Mouse (Mus musculus): Measurements from ENCODE around the gene Fkbpl. TPM values are rescaled to one million over a fixed set of nuclear protein-coding genes. Genes with fewer than 3 reads are reported as not detected.

The Fkbpl gene
- total and polyA plus RNA-seq, 3 experiments = 1.6 to 11.9 (median 6.5) TPM

GRCm38 (mm10) chr17:34663558-34663957, 19.0 kb downstream of the Fkbpl start:
- H3K4me3 ChIP-seq (ENCODE audit: low read depth, low read length) = no peak overlapping the region
- no peak for ATAC-seq (ENCODE audit: extremely low read depth, insufficient number of reproducible peaks, low FRiP score, poor library complexity, severe bottlenecking)
- no peaks in the 10 kb centered on the region for H3K36me3 ChIP-seq (replicated peaks)
- TF ChIP-seq CTCF (IDR thresholded peaks at IDR 0.05; ENCODE audit: low read depth, low read length) (no peak), GATA2 (IDR thresholded peaks at IDR 0.05; ENCODE audit: borderline replicate concordance, low read depth, low read length) (no peak), POLR2AphosphoS5 (IDR thresholded peaks at IDR 0.05; ENCODE audit: insufficient replicate concordance, low read depth, low read length) (no peak), TAL1 (conservative IDR thresholded peaks at IDR 0.05; ENCODE audit: low read depth, low read length) (no peak), GATA1 (IDR thresholded peaks at IDR 0.05; ENCODE audit: borderline replicate concordance, low read length) (no peak)
- no peaks in the 10 kb centered on the region for H3K9me3 ChIP-seq (replicated peaks)
- peaks cover 13% of the 10 kb centered on the region for H3K4me1 ChIP-seq (ENCODE audit: insufficient read depth, low read depth, low read length)
- peaks cover 38% of the 10 kb centered on the region for H3K27me3 ChIP-seq (ENCODE audit: insufficient read depth, low read length)
- DNase-seq (ENCODE audit: low spot score) = no peak

GRCm38 (mm10) chr17:34664472-34664871, 19.9 kb downstream of the Fkbpl start:
- ATAC-seq (ENCODE audit: extremely low read depth, insufficient number of reproducible peaks, low FRiP score, poor library complexity, severe bottlenecking) (no peak), DNase-seq (ENCODE audit: low spot score) (no peak)
- no peaks in the 10 kb centered on the region for H3K36me3 ChIP-seq (replicated peaks)
- no peaks in the 10 kb centered on the region for H3K9me3 ChIP-seq (replicated peaks)
- H3K4me3 ChIP-seq (ENCODE audit: low read depth, low read length) = no peak overlapping the region
- TF ChIP-seq POLR2AphosphoS5 (IDR thresholded peaks at IDR 0.05; ENCODE audit: insufficient replicate concordance, low read depth, low read length) (no peak), GATA2 (IDR thresholded peaks at IDR 0.05; ENCODE audit: borderline replicate concordance, low read depth, low read length) (no peak)
- H3K4me1 ChIP-seq (ENCODE audit: insufficient read depth, low read depth, low read length) = peaks cover 13% of the 10 kb centered on the region
- H3K27me3 ChIP-seq (ENCODE audit: insufficient read depth, low read length) = peaks cover 29% of the 10 kb centered on the region

GRCm38 (mm10) chr17:34670235-34670634, 25.7 kb downstream of the Fkbpl start, which contains the start of gene Tnxb:
Tnxb (plus strand) TSS chr17:34670535.
- ATAC-seq (ENCODE audit: extremely low read depth, insufficient number of reproducible peaks, low FRiP score, poor library complexity, severe bottlenecking) (no peak), DNase-seq (ENCODE audit: low spot score) (no peak)
- peak within 1 kb of the TSS; percentile 31; the same call in 1 of the 2 replicates for H3K4me3 ChIP-seq (ENCODE audit: low read depth, low read length)
- peaks cover 10% of the 10 kb centered on the region; the same call in 1 of the 2 replicates for H3K27me3 ChIP-seq (ENCODE audit: insufficient read depth, low read length)
- no peaks in the 10 kb centered on the region for H3K36me3 ChIP-seq (replicated peaks)
- peaks cover 11% of the 10 kb centered on the region; the same call in 1 of the 2 replicates for H3K9me3 ChIP-seq (replicated peaks)
- TF ChIP-seq POLR2AphosphoS5 (IDR thresholded peaks at IDR 0.05; ENCODE audit: insufficient replicate concordance, low read depth, low read length) = no peak
- no peak for TF ChIP-seq CTCF (IDR thresholded peaks at IDR 0.05; ENCODE audit: low read depth, low read length)
- no peak for TF ChIP-seq GATA1 (IDR thresholded peaks at IDR 0.05; ENCODE audit: borderline replicate concordance, low read length)
- no peak for TF ChIP-seq GATA2 (IDR thresholded peaks at IDR 0.05; ENCODE audit: borderline replicate concordance, low read depth, low read length)
- no peak for TF ChIP-seq TAL1 (conservative IDR thresholded peaks at IDR 0.05; ENCODE audit: low read depth, low read length)
- no peaks in the 10 kb centered on the region; the same call in 1 of the 2 replicates for H3K4me1 ChIP-seq (ENCODE audit: insufficient read depth, low read depth, low read length)

- no peaks in the 10 kb centered on the region; the same call in 1 of the 2 replicates for H3K4me1 ChIP-seq (ENCODE audit: insufficient read depth, low read depth, low read length)
- H3K4me3 ChIP-seq (ENCODE audit: low read depth, low read length) = peak overlapping the region; percentile 31
- no peak for TF ChIP-seq TAL1 (conservative IDR thresholded peaks at IDR 0.05; ENCODE audit: low read depth, low read length)
- TF ChIP-seq CTCF (IDR thresholded peaks at IDR 0.05; ENCODE audit: low read depth, low read length) = no peak
- TF ChIP-seq POLR2AphosphoS5 (IDR thresholded peaks at IDR 0.05; ENCODE audit: insufficient replicate concordance, low read depth, low read length) = no peak
- TF ChIP-seq GATA2 (IDR thresholded peaks at IDR 0.05; ENCODE audit: borderline replicate concordance, low read depth, low read length) = no peak
- no peak for TF ChIP-seq GATA1 (IDR thresholded peaks at IDR 0.05; ENCODE audit: borderline replicate concordance, low read length)
- H3K36me3 ChIP-seq (replicated peaks) = no peaks in the 10 kb centered on the region
- DNase-seq (ENCODE audit: low spot score) = no peak
- ATAC-seq (ENCODE audit: extremely low read depth, insufficient number of reproducible peaks, low FRiP score, poor library complexity, severe bottlenecking) = no peak
- peaks cover 11% of the 10 kb centered on the region; the same call in 1 of the 2 replicates for H3K27me3 ChIP-seq (ENCODE audit: insufficient read depth, low read length)
- peaks cover 11% of the 10 kb centered on the region; the same call in 1 of the 2 replicates for H3K9me3 ChIP-seq (replicated peaks)
These were observed 26.8 kb downstream of the Fkbpl start for GRCm38 (mm10) chr17:34671151-34672066.

GRCm38 (mm10) chr17:34672246-34672792, 27.8 kb downstream of the Fkbpl start:
- Histone ChIP-seq H3K27me3 (ENCODE audit: insufficient read depth, low read length) (peaks cover 10% of the 10 kb centered on the region; the same call in 1 of the 2 replicates), H3K4me3 (ENCODE audit: low read depth, low read length) (peak overlapping the region; percentile 31)

GRCm38 (mm10) chr17:34673139-34673538, 28.6 kb downstream of the Fkbpl start:
- no peaks in the 10 kb centered on the region; the same call in 1 of the 2 replicates for H3K4me1 ChIP-seq (ENCODE audit: insufficient read depth, low read depth, low read length)
- no peak overlapping the region for H3K4me3 ChIP-seq (ENCODE audit: low read depth, low read length)
- ATAC-seq (ENCODE audit: extremely low read depth, insufficient number of reproducible peaks, low FRiP score, poor library complexity, severe bottlenecking) = no peak
- peaks cover 12% of the 10 kb centered on the region; the same call in 1 of the 2 replicates for H3K27me3 ChIP-seq (ENCODE audit: insufficient read depth, low read length)
- peaks cover 11% of the 10 kb centered on the region; the same call in 1 of the 2 replicates for H3K9me3 ChIP-seq (replicated peaks)
- no peak for DNase-seq (ENCODE audit: low spot score)
- no peaks in the 10 kb centered on the region for H3K36me3 ChIP-seq (replicated peaks)
- TF ChIP-seq POLR2AphosphoS5 (IDR thresholded peaks at IDR 0.05; ENCODE audit: insufficient replicate concordance, low read depth, low read length) (no peak), GATA2 (IDR thresholded peaks at IDR 0.05; ENCODE audit: borderline replicate concordance, low read depth, low read length) (no peak), TAL1 (conservative IDR thresholded peaks at IDR 0.05; ENCODE audit: low read depth, low read length) (no peak), CTCF (IDR thresholded peaks at IDR 0.05; ENCODE audit: low read depth, low read length) (no peak), GATA1 (IDR thresholded peaks at IDR 0.05; ENCODE audit: borderline replicate concordance, low read length) (no peak)

More at GRCm38 (mm10) chr17:34672246-34672792, 27.8 kb downstream of the Fkbpl start:
- Histone ChIP-seq H3K9me3 (replicated peaks) (peaks cover 11% of the 10 kb centered on the region; the same call in 1 of the 2 replicates), H3K4me1 (ENCODE audit: insufficient read depth, low read depth, low read length) (no peaks in the 10 kb centered on the region; the same call in 1 of the 2 replicates), H3K36me3 (replicated peaks) (no peaks in the 10 kb centered on the region)
- TF ChIP-seq GATA2 (IDR thresholded peaks at IDR 0.05; ENCODE audit: borderline replicate concordance, low read depth, low read length) (no peak), POLR2AphosphoS5 (IDR thresholded peaks at IDR 0.05; ENCODE audit: insufficient replicate concordance, low read depth, low read length) (no peak; the same call in 1 of the 2 replicates), GATA1 (IDR thresholded peaks at IDR 0.05; ENCODE audit: borderline replicate concordance, low read length) (no peak), TAL1 (conservative IDR thresholded peaks at IDR 0.05; ENCODE audit: low read depth, low read length) (no peak), CTCF (IDR thresholded peaks at IDR 0.05; ENCODE audit: low read depth, low read length) (no peak)
- DNase-seq (ENCODE audit: low spot score) = no peak
- ATAC-seq (ENCODE audit: extremely low read depth, insufficient number of reproducible peaks, low FRiP score, poor library complexity, severe bottlenecking) = no peak
